Mouse (Mus musculus): Measurements from ENCODE around the gene Stambp. TPM values are rescaled to one million over a fixed set of nuclear protein-coding genes. Genes with fewer than 3 reads are reported as not detected.

Gene Stambp
- polyA plus RNA-seq, 1 experiment: 14.6 TPM

- 1% methylated on average over 6 of the region's 6 CpGs for WGBS
- no peaks in the 10 kb centered on the region for H3K4me1 ChIP-seq (ENCODE audit: control insufficient read depth, insufficient read depth, low read length)
- TF ChIP-seq POLR2A (IDR thresholded peaks at IDR 0.05; ENCODE audit: borderline replicate concordance, control insufficient read depth, low read depth, low read length): no peak
- peak; percentile 58 for TF ChIP-seq CTCF (IDR thresholded peaks at IDR 0.05; ENCODE audit: control insufficient read depth, insufficient read depth, low read length)
- no peak overlapping the region for H3K4me3 ChIP-seq (replicated peaks; ENCODE audit: control insufficient read depth, low read depth, low read length)
- no peak overlapping the region for H3K27ac ChIP-seq (ENCODE audit: control insufficient read depth, insufficient read depth, low read depth, low read length, poor library complexity)
Observed at GRCm38 (mm10) chr6:83582938-83583270, 10.4 kb upstream of the Stambp start.

GRCm38 (mm10) chr6:83582135-83582937 lies 9.8 kb upstream of the Stambp start:
- Histone ChIP-seq H3K4me1 (ENCODE audit: control insufficient read depth, insufficient read depth, low read length) (no peaks in the 10 kb centered on the region), H3K27ac (ENCODE audit: control insufficient read depth, insufficient read depth, low read depth, low read length, poor library complexity) (no peak overlapping the region), H3K4me3 (replicated peaks; ENCODE audit: control insufficient read depth, low read depth, low read length) (no peak overlapping the region)
- WGBS: 68% methylated on average over 20 of the region's 20 CpGs
- TF ChIP-seq CTCF (IDR thresholded peaks at IDR 0.05; ENCODE audit: control insufficient read depth, insufficient read depth, low read length): no peak
- TF ChIP-seq POLR2A (IDR thresholded peaks at IDR 0.05; ENCODE audit: borderline replicate concordance, control insufficient read depth, low read depth, low read length): no peak

GRCm38 (mm10) chr6:83577534-83577933 lies 5.0 kb upstream of the Stambp start:
- no peak overlapping the region for H3K27ac ChIP-seq (ENCODE audit: control insufficient read depth, insufficient read depth, low read depth, low read length, poor library complexity)
- TF ChIP-seq POLR2A (IDR thresholded peaks at IDR 0.05; ENCODE audit: borderline replicate concordance, control insufficient read depth, low read depth, low read length) (no peak), CTCF (IDR thresholded peaks at IDR 0.05; ENCODE audit: control insufficient read depth, insufficient read depth, low read length) (no peak)
- H3K4me1 ChIP-seq (ENCODE audit: control insufficient read depth, insufficient read depth, low read length): no peaks in the 10 kb centered on the region
- no peak overlapping the region for H3K4me3 ChIP-seq (replicated peaks; ENCODE audit: control insufficient read depth, low read depth, low read length)

- Histone ChIP-seq H3K4me1 (ENCODE audit: control insufficient read depth, insufficient read depth, low read length) (no peaks in the 10 kb centered on the region), H3K4me3 (replicated peaks; ENCODE audit: control insufficient read depth, low read depth, low read length) (no peak overlapping the region), H3K27ac (ENCODE audit: control insufficient read depth, insufficient read depth, low read depth, low read length, poor library complexity) (no peak overlapping the region)
- no peak for TF ChIP-seq POLR2A (IDR thresholded peaks at IDR 0.05; ENCODE audit: borderline replicate concordance, control insufficient read depth, low read depth, low read length)
- no peak for TF ChIP-seq CTCF (IDR thresholded peaks at IDR 0.05; ENCODE audit: control insufficient read depth, insufficient read depth, low read length)
- 79% methylated on average over 4 of the region's 4 CpGs for WGBS
Observed at GRCm38 (mm10) chr6:83575609-83576008, 3.1 kb upstream of the Stambp start.

GRCm38 (mm10) chr6:83571840-83572667 lies 475 bp downstream of the Stambp start:
- H3K4me1 ChIP-seq (ENCODE audit: control insufficient read depth, insufficient read depth, low read length): no peaks in the 10 kb centered on the region
- H3K27ac ChIP-seq (ENCODE audit: control insufficient read depth, insufficient read depth, low read depth, low read length, poor library complexity): peak overlapping the region; percentile 37; the same call in 1 of the 2 replicates
- WGBS: 2% methylated on average over 37 of the region's 37 CpGs
- TF ChIP-seq POLR2A (IDR thresholded peaks at IDR 0.05; ENCODE audit: borderline replicate concordance, control insufficient read depth, low read depth, low read length) (no peak), CTCF (IDR thresholded peaks at IDR 0.05; ENCODE audit: control insufficient read depth, insufficient read depth, low read length) (no peak)
- peak overlapping the region; percentile 85 for H3K4me3 ChIP-seq (replicated peaks; ENCODE audit: control insufficient read depth, low read depth, low read length)

GRCm38 (mm10) chr6:83568901-83569862 lies 3.3 kb downstream of the Stambp start:
- Histone ChIP-seq H3K27ac (ENCODE audit: control insufficient read depth, insufficient read depth, low read depth, low read length, poor library complexity) (no peak overlapping the region), H3K4me1 (ENCODE audit: control insufficient read depth, insufficient read depth, low read length) (no peaks in the 10 kb centered on the region), H3K4me3 (replicated peaks; ENCODE audit: control insufficient read depth, low read depth, low read length) (no peak overlapping the region)
- WGBS: 78% methylated on average over 20 of the region's 20 CpGs
- TF ChIP-seq POLR2A (IDR thresholded peaks at IDR 0.05; ENCODE audit: borderline replicate concordance, control insufficient read depth, low read depth, low read length) (no peak), CTCF (IDR thresholded peaks at IDR 0.05; ENCODE audit: control insufficient read depth, insufficient read depth, low read length) (no peak)

GRCm38 (mm10) chr6:83555972-83556371 lies 16.6 kb downstream of the Stambp start:
- 69% methylated on average over 6 of the region's 6 CpGs for WGBS
- H3K4me1 ChIP-seq (ENCODE audit: control insufficient read depth, insufficient read depth, low read length): no peaks in the 10 kb centered on the region
- TF ChIP-seq POLR2A (IDR thresholded peaks at IDR 0.05; ENCODE audit: borderline replicate concordance, control insufficient read depth, low read depth, low read length): no peak
- TF ChIP-seq CTCF (IDR thresholded peaks at IDR 0.05; ENCODE audit: control insufficient read depth, insufficient read depth, low read length): no peak
- H3K4me3 ChIP-seq (replicated peaks; ENCODE audit: control insufficient read depth, low read depth, low read length): no peak overlapping the region
- H3K27ac ChIP-seq (ENCODE audit: control insufficient read depth, insufficient read depth, low read depth, low read length, poor library complexity): no peak overlapping the region

Measured in bone marrow, adult 2 months (tissue).